Mouse (Mus musculus) heart, postnatal 0 days (tissue): Measurements from ENCODE around the gene Rbak. TPM values are rescaled to one million over a fixed set of nuclear protein-coding genes. Genes with fewer than 3 reads are reported as not detected.

Source experiments
- ATAC-seq: fragments of 200-750 bp; cut with Nextera tagmentation; 2 replicates; pipeline ENCODE4 v1.8.0; 2017; ENCODE audit warnings: low read depth, moderate number of reproducible peaks, moderate library complexity; ENCODE audit not compliant: insufficient read depth
- DNase-seq: peaks from one replicate; pipeline ENCODE4 v3.0.0-alpha.2; 2016; ENCODE audit warnings: low spot score
- H3K27ac ChIP-seq: fragments of 300-500 bp; sonication (generic); 2 replicates; pipeline ENCODE4 v1.5.1; 2014; ENCODE audit warnings: low read depth, mild to moderate bottlenecking
- H3K27me3 ChIP-seq: fragments of 300-500 bp; sonication (generic); 2 replicates; pipeline ENCODE4 v1.6.1; 2014; ENCODE audit warnings: low read length, mixed read lengths; ENCODE audit not compliant: control insufficient read depth, insufficient read depth
- H3K36me3 ChIP-seq: fragments of 300-500 bp; sonication (generic); replicated peaks from 2 replicates; pipeline ENCODE4 v1.6.1; 2014; ENCODE audit warnings: low read length, mixed read lengths; ENCODE audit not compliant: control insufficient read depth, insufficient read depth
- H3K4me1 ChIP-seq: fragments of 300-500 bp; sonication (generic); 2 replicates; pipeline ENCODE4 v1.6.1; 2014; ENCODE audit warnings: antibody characterized with exemption; ENCODE audit not compliant: control insufficient read depth, insufficient read depth
- H3K4me2 ChIP-seq: fragments of 300-500 bp; sonication (generic); 2 replicates; pipeline ENCODE4 v1.6.1; 2014; ENCODE audit warnings: low read depth, mild to moderate bottlenecking, low read length, moderate library complexity
- H3K4me3 ChIP-seq: fragments of 300-500 bp; sonication (generic); 2 replicates; pipeline ENCODE4 v1.5.1; 2014; ENCODE audit warnings: low read depth, low read length
- H3K9ac ChIP-seq: fragments of 300-500 bp; sonication (generic); replicated peaks from 2 replicates; pipeline ENCODE4 v1.6.1; 2014; ENCODE audit warnings: low read depth, low read length, mixed read lengths
- H3K9me3 ChIP-seq: fragments of 300-500 bp; sonication (generic); replicated peaks from 2 replicates; pipeline ENCODE4 v1.6.1; 2016; ENCODE audit warnings: low read length; ENCODE audit not compliant: control insufficient read depth
- CTCF ChIP-seq: IDR thresholded peaks from 2 replicates; pipeline ENCODE4 v1.5.1; 2016; ENCODE audit warnings: antibody characterized with exemption, control low read depth, low read depth
- EP300 ChIP-seq: IDR thresholded peaks from 2 replicates; pipeline ENCODE4 v1.6.1; 2016; ENCODE audit warnings: antibody characterized with exemption, low read depth
- WGBS: fragments of 180-500 bp; shearing (Covaris S2); extraction: QIAGEN DNeasy Blood & Tissue Kit; methylation state at CpG from one replicate; pipeline ENCODE4 v1.1.7; 2014; 5-methylcytosine and 5-hydroxymethylcytosine counted together
- polyA plus RNA-seq: library from polyadenylated mRNA; unstranded; fragments of >200 nt; fragmentation: Nextera tagmentation; extraction: Ambion mirVana; gene quantifications from 2 replicates; pipeline ENCODE4 v1.2.1, GENCODE M21; 2015
- total RNA-seq: library from RNA; depleted of rRNA; stranded (reverse); fragments of >200 nt; gene quantifications from 2 replicates; pipeline ENCODE4 v1.2.3, GENCODE M21; 2014; ENCODE audit warnings: low replicate concordance; rRNA removed

Rbak gene
- total RNA-seq (2.5 and 4.2 TPM in 2 replicates), polyA plus RNA-seq (4.2 and 5.2 TPM in 2 replicates)

DNA sequence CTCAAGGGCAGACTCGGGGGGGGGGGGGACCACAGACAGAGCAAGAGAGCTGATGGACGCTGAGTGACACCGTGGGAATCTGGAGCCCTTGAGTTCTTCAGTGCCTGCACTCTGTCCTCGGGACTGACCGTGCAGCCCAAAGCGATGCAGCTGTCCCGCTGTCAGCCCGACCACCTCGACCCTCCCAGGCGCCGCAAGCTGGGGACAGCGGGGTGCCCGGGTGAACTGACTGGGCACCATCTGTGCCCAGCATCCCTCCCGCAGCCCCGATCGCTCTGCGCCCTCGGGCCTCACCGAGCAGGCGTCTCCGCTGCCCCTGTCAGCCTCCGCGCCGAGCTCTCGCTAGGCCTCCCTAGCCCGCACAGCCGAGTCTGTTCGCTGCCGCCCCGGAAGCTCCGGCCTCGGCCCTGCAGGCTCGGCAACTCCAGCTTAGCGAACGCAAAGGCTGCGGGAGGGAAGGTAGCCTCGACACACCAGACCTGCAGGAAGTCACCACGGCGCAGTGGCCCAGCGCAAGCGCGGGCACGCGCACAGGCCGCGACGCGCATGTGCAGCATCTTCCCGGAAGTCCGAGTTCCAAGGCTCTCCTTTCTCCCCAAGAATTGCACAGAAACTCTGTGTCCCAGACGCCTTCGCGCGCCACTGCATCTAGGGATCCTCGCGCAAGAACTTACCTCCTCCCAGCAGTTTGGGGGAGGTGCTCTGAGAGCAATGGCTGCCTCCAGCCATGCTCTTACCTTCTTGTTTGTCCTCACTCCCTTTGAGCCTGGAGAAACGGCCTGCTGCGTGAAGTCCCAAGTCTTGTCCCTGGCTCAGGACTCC lies at the start of gene Rbak, which contains the start of gene Spdye4b:
Rbak (minus strand) TSS at position 521 of the 822 bp plus-strand sequence.
Spdye4b (plus strand) TSS at position 763 of the 822 bp plus-strand sequence.
- Histone ChIP-seq H3K4me3 (peak within 1 kb of the TSS; percentile 89), H3K27me3 (no peaks in the 10 kb centered on the region), H3K9ac (peak within 1 kb of the TSS; percentile 84), H3K27ac (peak within 1 kb of the TSS; percentile 71), H3K9me3 (0 out of 2 replicates have a peak, but pooled peaks cover 5% of the 10 kb centered on the region), H3K4me1 (0 out of 2 replicates have a peak, but pooled peaks cover 9% of the 10 kb centered on the region), H3K4me2 (peak within 1 kb of the TSS; percentile 99), H3K36me3 (peaks cover 29% of the 10 kb centered on the region)
- peak; percentile 98 for DNase-seq
- peak; percentile 96 for ATAC-seq
- TF ChIP-seq EP300 (no peak), CTCF (no peak)
- under 1% methylated on average over 58 of the region's 58 CpGs for WGBS

DNA sequence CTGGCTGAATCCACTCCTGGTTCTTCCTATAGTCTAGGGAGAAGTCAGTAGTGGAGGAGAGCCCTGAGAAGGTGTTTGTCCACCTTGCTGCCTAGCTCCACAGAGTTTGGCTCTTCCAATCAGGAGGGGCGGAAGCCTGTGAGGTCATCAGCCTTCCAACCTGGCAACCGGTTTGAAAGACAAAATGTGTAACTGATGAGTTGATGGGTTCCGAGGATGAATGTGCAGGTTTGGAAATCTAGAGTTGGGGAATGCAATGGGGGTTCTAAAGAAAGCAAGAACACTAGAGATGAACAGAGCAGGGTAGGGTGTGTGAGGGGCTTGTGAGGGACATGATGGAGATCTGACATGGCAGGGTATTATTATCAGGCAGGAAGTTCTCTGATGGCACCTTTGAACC lies 46.2 kb upstream of the Rbak start, which contains the start of gene Spdye4a:
Spdye4a (minus strand) TSS at position 101 of the 400 bp plus-strand sequence.
- ATAC-seq = no peak
- DNase-seq = no peak
- Histone ChIP-seq H3K36me3 (no peaks in the 10 kb centered on the region), H3K4me3 (no peak within 1 kb of the TSS), H3K27ac (no peak within 1 kb of the TSS), H3K9ac (no peak within 1 kb of the TSS), H3K4me2 (no peak within 1 kb of the TSS), H3K9me3 (peaks cover 5% of the 10 kb centered on the region; the same call in 1 of the 2 replicates), H3K27me3 (no peaks in the 10 kb centered on the region), H3K4me1 (no peaks in the 10 kb centered on the region)
- TF ChIP-seq EP300 = no peak
- TF ChIP-seq CTCF = no peak
- WGBS = 74% methylated on average over 3 of the region's 3 CpGs

DNA sequence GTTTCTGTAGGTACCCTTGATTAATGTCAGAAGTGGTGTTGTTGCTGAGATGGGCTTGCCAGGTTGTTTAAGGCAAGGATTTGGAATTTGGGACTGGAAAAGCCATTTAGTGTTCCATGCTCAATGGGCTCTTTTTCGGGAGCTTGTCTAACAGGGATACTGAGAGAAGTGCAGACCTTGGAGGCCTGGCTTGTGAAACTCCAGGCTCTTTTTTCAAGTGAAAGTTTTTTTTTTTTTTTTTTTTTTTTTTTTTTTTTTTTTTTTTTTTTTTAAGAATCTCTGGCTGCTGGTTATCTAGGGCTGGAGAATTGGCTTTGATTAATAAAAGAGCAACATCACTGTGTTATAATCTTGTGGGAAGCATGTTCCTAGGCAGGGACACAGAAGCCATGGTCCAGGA lies 41.7 kb upstream of the Rbak start:
- TF ChIP-seq EP300 = no peak
- no peak for TF ChIP-seq CTCF
- 56% methylated on average over 1 of the region's 1 CpGs for WGBS
- H3K4me2 ChIP-seq = no peak overlapping the region
- H3K4me3 ChIP-seq = no peak overlapping the region
- no peaks in the 10 kb centered on the region for H3K9me3 ChIP-seq
- no peak for ATAC-seq
- no peaks in the 10 kb centered on the region for H3K27me3 ChIP-seq
- no peak for DNase-seq
- no peak overlapping the region for H3K27ac ChIP-seq
- no peaks in the 10 kb centered on the region for H3K36me3 ChIP-seq
- H3K9ac ChIP-seq = no peak overlapping the region
- no peaks in the 10 kb centered on the region for H3K4me1 ChIP-seq

DNA sequence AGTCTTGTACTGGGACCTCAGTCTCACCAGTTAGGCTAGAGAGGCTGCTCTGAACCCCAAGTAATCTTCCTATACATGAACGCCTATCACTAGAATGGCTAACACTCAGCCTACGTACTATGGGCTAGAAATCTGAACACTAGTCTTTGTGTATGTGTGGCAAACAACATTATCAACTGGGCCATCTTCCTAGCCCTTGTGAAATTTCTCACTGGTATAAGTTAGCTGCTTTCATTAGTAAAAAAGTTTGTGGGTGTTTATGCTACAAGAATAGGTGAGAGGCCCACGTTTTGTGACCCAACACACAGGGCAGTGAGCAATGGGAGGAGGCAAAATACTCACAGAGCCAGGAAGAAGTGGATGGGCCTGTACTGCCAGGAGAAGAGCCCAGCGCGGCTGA lies 40.4 kb upstream of the Rbak start:
- 65% methylated on average over 5 of the region's 5 CpGs for WGBS
- TF ChIP-seq CTCF (no peak), EP300 (no peak)
- no peaks in the 10 kb centered on the region for H3K9me3 ChIP-seq

DNA sequence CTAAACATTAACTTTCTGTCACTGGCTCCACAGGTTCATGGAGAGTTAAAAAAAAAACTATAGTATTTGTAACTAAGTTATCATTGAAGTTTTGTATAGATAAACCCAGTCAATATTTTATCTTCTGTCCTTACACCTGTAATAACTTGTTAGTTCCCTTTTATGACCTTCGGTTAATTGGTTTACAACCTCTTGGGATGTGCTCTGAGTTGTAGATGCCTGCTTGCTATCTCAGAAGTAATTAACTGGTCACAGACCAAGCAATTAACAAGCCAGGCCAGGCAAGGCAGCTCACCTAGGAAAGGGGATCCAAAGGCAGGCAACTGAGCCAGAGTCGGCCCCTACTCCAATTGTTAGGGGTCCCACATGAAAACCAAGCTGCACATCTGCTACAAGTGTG lies 33.3 kb upstream of the Rbak start:
- ATAC-seq = no peak

More for the DNA sequence above, 40.4 kb upstream of the Rbak start:
- Histone ChIP-seq H3K36me3 (no peaks in the 10 kb centered on the region), H3K4me1 (no peaks in the 10 kb centered on the region), H3K4me3 (no peak overlapping the region), H3K27me3 (no peaks in the 10 kb centered on the region), H3K9ac (no peak overlapping the region), H3K4me2 (no peak overlapping the region), H3K27ac (no peak overlapping the region)
- no peak for DNase-seq
- ATAC-seq = no peak

More for the DNA sequence above, 33.3 kb upstream of the Rbak start:
- H3K4me2 ChIP-seq = no peak overlapping the region
- no peak overlapping the region for H3K27ac ChIP-seq
- no peaks in the 10 kb centered on the region for H3K4me1 ChIP-seq
- 83% methylated on average over 2 of the region's 2 CpGs for WGBS
- H3K9me3 ChIP-seq = no peaks in the 10 kb centered on the region
- no peaks in the 10 kb centered on the region for H3K36me3 ChIP-seq
- no peak for TF ChIP-seq CTCF
- TF ChIP-seq EP300 = no peak
- H3K9ac ChIP-seq = no peak overlapping the region
- no peaks in the 10 kb centered on the region for H3K27me3 ChIP-seq
- no peak overlapping the region for H3K4me3 ChIP-seq
- no peak for DNase-seq
